Mouse (Mus musculus) liver, embryonic 14.5 days (tissue): Measurements from ENCODE around the gene Cdh18.

Experiments used
- CTCF ChIP-seq: IDR thresholded peaks from 2 replicates; pipeline ENCODE4 v1.5.1; 2016; ENCODE audit warnings: antibody characterized with exemption, low read depth, control low read depth
- EP300 ChIP-seq: IDR thresholded peaks from 2 replicates; pipeline ENCODE4 v1.6.1; 2016; ENCODE audit warnings: antibody characterized with exemption, low read depth

DNA sequence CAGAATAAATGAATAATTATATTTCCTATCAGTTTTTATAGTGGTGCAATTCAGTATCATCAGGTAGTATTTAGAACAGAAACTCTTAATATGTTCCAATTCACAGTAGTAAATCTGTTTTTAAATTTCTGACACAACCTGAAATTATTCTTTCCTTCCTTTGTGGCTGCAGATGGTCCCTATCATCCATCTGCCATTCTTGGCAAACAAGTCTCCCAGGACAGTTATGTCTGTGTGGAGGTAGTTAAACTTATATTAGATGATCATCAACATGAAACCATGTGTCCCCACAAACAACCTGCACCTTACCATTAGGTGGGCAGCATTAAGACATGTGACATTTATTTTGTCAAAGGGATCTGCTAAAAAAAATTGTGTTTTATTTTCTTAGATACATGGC lies 847.8 kb downstream of the Cdh18 start:
- TF ChIP-seq CTCF (no peak), EP300 (no peak)
